Mouse (Mus musculus) kidney, adult 2 months (tissue): Measurements from ENCODE around the gene Fam107b.

ENCODE experiments used
- CTCF ChIP-seq: fragments of 200-500 bp; conservative IDR thresholded peaks from 2 replicates; pipeline ENCODE4 v1.5.1; 2011; ENCODE audit warnings: low read depth, mild to moderate bottlenecking, control low read depth, low read length, moderate library complexity, mixed read lengths; ENCODE audit not compliant: insufficient read depth, insufficient read length
- POLR2A ChIP-seq: fragments of 200-500 bp; IDR thresholded peaks from one replicate; pipeline ENCODE4 v1.6.1; 2011; ENCODE audit warnings: low read depth, low read length, control low read depth

DNA sequence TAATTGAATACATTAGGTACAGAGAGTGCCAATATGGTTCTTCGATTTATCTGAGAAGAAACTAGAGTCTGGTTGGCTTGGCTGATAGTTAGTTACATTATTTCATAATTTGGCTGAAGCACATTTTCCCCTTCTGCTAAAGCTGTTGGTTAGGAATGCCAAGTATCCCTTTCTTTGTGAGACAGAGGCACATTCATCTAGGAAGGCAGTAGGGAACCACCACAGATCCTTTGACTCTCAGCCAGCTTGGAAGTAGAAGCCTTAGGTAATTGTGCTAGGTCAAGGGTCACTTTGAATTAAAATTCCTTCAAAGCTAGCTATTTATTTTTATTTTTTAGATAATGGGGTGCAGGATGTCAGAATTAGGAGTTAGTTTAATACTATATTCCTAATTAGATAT, 105.2 kb downstream of the Fam107b start:
- TF ChIP-seq POLR2A (no peak), CTCF (no peak)
